In genomic region chr2:37430593-37431464, GRCm38 (mm10) we compare ENCODE assay signal across 8 mouse cellular contexts. TPM values are rescaled to one million over a fixed set of nuclear protein-coding genes. Genes with fewer than 3 reads are reported as not detected.
DNase-seq lines count a peak whose midpoint lies in the region; ATAC-seq lines count a peak whose summit lies in the region.

No protein-coding gene starts in this region.

- under 1% methylated on average over 38 of the region's 38 CpGs for WGBS in hindbrain, embryonic 13.5 days

- H3K27ac ChIP-seq in hindbrain, embryonic 13.5 days = peak overlapping the region; percentile 99

- H3K9ac ChIP-seq in hindbrain, embryonic 13.5 days = peak overlapping the region; percentile 90

- no peaks in the 10 kb centered on the region for H3K27me3 ChIP-seq in hindbrain, embryonic 13.5 days

- peak; percentile 96 for ATAC-seq in hindbrain, embryonic 13.5 days (ENCODE audit: low FRiP score)

- no peaks in the 10 kb centered on the region for H3K9me3 ChIP-seq in hindbrain, embryonic 13.5 days

- DNase-seq in R1 (ENCODE audit: low read depth, low spot score) = peak; percentile 94
- peak; percentile 80 to 87 for DNase-seq in cerebellum, postnatal 25 days
- DNase-seq in frontal cortex, postnatal 14 days (ENCODE audit: low spot score in 2 of 2) = peak; percentile 73 to 75
- peak; percentile 55 to 63 for DNase-seq in layer of hippocampus, postnatal 25 days (ENCODE audit: extremely low spot score in 1 of 2, low spot score in 1 of 2)
- peak; percentile 82 for DNase-seq in lung, postnatal 14 days
- DNase-seq in ovary, postnatal 36 days (ENCODE audit: low spot score) = peak; percentile 73
- peak; percentile 86 for DNase-seq in thymus, postnatal 14 days

- H3K4me3 ChIP-seq in hindbrain, embryonic 13.5 days = peak overlapping the region; percentile 88

- H3K36me3 ChIP-seq in hindbrain, embryonic 13.5 days = peaks cover 18% of the 10 kb centered on the region

- H3K4me2 ChIP-seq in hindbrain, embryonic 13.5 days = peak overlapping the region; percentile 91

- H3K4me1 ChIP-seq in hindbrain, embryonic 13.5 days (replicated peaks) = peaks cover 21% of the 10 kb centered on the region

RNA-seq across cellular contexts. Expression of gene Rc3h2, which starts 8.1 kb away (rescaled TPM):
- polyA plus RNA-seq in hindbrain, embryonic 13.5 days (2015; fragmentation: Nextera tagmentation; extraction: Ambion mirVana) = 23.1 and 24.6 TPM in 2 replicates
- total RNA-seq in layer of hippocampus, postnatal 25 days (2021) = 10 to 100 TPM; 80.3 to 83.2 TPM

RNA-seq across cellular contexts. Expression of gene Zbtb26, which starts 12.1 kb away (rescaled TPM):
- polyA plus RNA-seq in hindbrain, embryonic 13.5 days (2015; fragmentation: Nextera tagmentation; extraction: Ambion mirVana) = 8.5 and 8.7 TPM in 2 replicates
- total RNA-seq in layer of hippocampus, postnatal 25 days (2021) = 1 to 10 TPM; 8.6 to 9.5 TPM

RNA-seq across cellular contexts. Expression of gene Zbtb6, which starts 12.1 kb away (rescaled TPM):
- 14.1 and 15.1 TPM in 2 replicates for polyA plus RNA-seq in hindbrain, embryonic 13.5 days (2015; fragmentation: Nextera tagmentation; extraction: Ambion mirVana)
- total RNA-seq in layer of hippocampus, postnatal 25 days (2021) = 10 to 100 TPM; 14.9 to 15.1 TPM

RNA-seq across cellular contexts. Expression of gene Rabgap1, which starts 12.2 kb away (rescaled TPM):
- polyA plus RNA-seq in hindbrain, embryonic 13.5 days (2015; fragmentation: Nextera tagmentation; extraction: Ambion mirVana) = 60.1 and 63.3 TPM in 2 replicates
- 10 to 100 TPM; 90.4 to 93.1 TPM for total RNA-seq in layer of hippocampus, postnatal 25 days (2021)

Comparison
In these comparisons a context has a peak if more than half of its experiments do, and no peak if none do; other contexts are left out.
1. Peak in every context shown above with its lines: DNase-seq, ATAC-seq, H3K4me3 ChIP-seq and H3K27ac ChIP-seq.